Mouse (Mus musculus): ENCODE results near the gene 6030468B19Rik. TPM values are rescaled to one million over a fixed set of nuclear protein-coding genes. Genes with fewer than 3 reads are reported as not detected.
"Not testable (repeated sequence)": the region's sequence is repeated elsewhere in the genome, so short reads cannot be mapped to it uniquely, and the experiment has no call there.

6030468B19Rik gene
- polyA plus RNA-seq, 1 experiment: 16.7 TPM

- WGBS: under 1% methylated on average over 19 of the region's 19 CpGs
- Histone ChIP-seq H3K4me3 (replicated peaks; ENCODE audit: control insufficient read depth, low read depth, low read length) (peak overlapping the region; percentile 91), H3K27ac (ENCODE audit: control insufficient read depth, insufficient read depth, low read depth, low read length, poor library complexity) (peak overlapping the region; percentile 93), H3K4me1 (ENCODE audit: control insufficient read depth, insufficient read depth, low read length) (peaks cover 6% of the 10 kb centered on the region; the same call in 1 of the 2 replicates)
- TF ChIP-seq CTCF (IDR thresholded peaks at IDR 0.05; ENCODE audit: control insufficient read depth, insufficient read depth, low read length): 0 out of 2 replicates have a peak, but pooled peaks have one; percentile 1
- peak; percentile 70 for TF ChIP-seq POLR2A (IDR thresholded peaks at IDR 0.05; ENCODE audit: borderline replicate concordance, control insufficient read depth, low read depth, low read length)
Observed at GRCm38 (mm10) chr11:117780582-117781111, 16.8 kb upstream of the 6030468B19Rik start.

DNA sequence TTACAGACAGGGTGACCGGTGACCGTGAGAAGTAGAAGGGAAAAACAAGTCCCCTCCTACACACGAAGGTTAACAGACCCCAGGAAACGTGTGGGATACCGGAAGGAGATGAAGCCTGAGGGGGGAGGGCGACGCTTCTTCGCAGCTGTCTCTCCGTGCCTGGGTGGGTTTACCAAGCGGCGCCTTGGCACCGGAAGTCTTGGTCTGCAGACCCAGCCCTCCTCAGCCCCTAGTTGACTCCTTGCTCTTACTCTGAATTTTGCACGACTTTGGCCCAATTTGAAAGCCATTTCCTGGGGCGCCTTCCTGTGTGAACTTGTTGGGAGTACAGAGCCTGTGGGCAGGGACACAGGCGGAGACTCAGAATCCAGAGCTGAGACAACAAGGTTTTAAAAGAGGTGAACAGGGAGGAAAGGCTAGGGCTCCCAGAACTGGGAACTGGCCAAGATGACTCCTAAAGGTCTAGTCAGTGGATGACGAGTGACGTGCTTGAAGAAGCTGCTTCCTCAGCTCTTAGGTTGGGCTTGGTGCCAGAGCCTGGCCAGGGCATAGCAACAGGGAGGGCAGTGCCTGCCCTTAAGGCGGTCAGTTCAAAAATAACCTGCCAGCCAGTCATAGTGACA, 16.1 kb upstream of the 6030468B19Rik start:
- no peak for TF ChIP-seq CTCF (IDR thresholded peaks at IDR 0.05; ENCODE audit: control insufficient read depth, insufficient read depth, low read length)
- no peak; the same call in 1 of the 2 replicates for TF ChIP-seq POLR2A (IDR thresholded peaks at IDR 0.05; ENCODE audit: borderline replicate concordance, control insufficient read depth, low read depth, low read length)
- H3K27ac ChIP-seq (ENCODE audit: control insufficient read depth, insufficient read depth, low read depth, low read length, poor library complexity): peak overlapping the region; percentile 93
- peaks cover 4% of the 10 kb centered on the region; the same call in 1 of the 2 replicates for H3K4me1 ChIP-seq (ENCODE audit: control insufficient read depth, insufficient read depth, low read length)
- peak overlapping the region; percentile 91 for H3K4me3 ChIP-seq (replicated peaks; ENCODE audit: control insufficient read depth, low read depth, low read length)
- WGBS: under 1% methylated on average over 18 of the region's 18 CpGs

DNA sequence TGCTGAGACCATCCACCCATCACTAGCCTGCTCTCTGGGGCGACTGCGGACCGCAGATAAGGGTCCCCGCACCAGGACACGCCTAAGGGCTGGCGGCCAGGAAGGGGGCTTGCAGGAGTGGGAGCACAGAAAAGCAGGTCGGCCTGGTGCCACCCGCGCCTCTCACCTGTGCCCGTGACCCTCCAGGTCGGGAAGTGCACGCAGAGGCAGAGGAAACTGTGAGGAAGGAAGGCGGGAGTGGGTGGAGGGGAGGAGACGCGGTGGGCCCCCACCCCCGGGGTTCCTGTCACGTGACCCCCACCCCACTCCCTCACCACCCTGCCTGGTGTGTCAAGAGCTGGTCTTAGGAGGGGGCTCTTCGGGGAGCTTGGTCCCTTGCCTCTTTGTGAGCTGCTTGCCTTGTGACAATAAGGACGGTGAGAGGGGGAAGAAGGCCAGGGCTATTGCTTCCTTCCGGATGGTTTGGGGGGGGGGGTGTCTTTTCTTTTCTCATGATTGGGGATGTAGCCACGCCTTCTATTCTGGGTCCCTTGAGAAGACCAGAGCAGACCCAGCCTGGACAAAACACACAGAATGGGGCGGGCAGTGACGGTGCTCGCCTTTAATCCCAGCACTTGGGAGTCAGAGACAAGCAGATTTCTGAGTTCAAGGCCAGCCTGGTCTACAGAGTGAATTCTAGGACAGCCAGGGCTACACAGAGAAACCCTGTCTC, 15.3 kb upstream of the 6030468B19Rik start, which contains the start of the genes Tmc8 and Tmc6:
Gene Tmc8, plus strand, starts transcription at position 84 of the 712 bp plus-strand sequence.
Gene Tmc6, minus strand, starts transcription at position 206 of the 712 bp plus-strand sequence.
- peak; percentile 92; the same call in 1 of the 2 replicates for TF ChIP-seq POLR2A (IDR thresholded peaks at IDR 0.05; ENCODE audit: borderline replicate concordance, control insufficient read depth, low read depth, low read length)
- TF ChIP-seq CTCF (IDR thresholded peaks at IDR 0.05; ENCODE audit: control insufficient read depth, insufficient read depth, low read length): no peak
- peak within 1 kb of the TSS; percentile 93 for H3K27ac ChIP-seq (ENCODE audit: control insufficient read depth, insufficient read depth, low read depth, low read length, poor library complexity)
- H3K4me3 ChIP-seq (replicated peaks; ENCODE audit: control insufficient read depth, low read depth, low read length): peak within 1 kb of the TSS; percentile 91
- H3K4me1 ChIP-seq (ENCODE audit: control insufficient read depth, insufficient read depth, low read length): peaks cover 2% of the 10 kb centered on the region; the same call in 1 of the 2 replicates
- under 1% methylated on average over 24 of the region's 24 CpGs for WGBS

DNA sequence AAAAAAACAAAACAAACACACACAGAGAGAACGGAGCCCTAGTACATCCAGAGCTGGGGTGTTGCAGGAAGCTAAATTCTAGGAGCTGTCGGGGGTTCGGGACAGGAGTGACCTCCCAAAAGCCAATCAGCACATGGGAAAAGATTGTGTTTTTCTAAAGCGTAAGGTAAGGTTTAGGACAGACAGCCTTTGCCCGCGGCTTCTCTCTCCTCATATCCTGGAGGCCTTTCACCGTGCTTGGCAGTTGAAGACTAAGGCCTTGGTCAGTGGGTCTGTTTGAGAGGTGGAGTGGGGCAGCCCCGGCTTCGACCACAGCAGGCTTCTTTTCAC, 14.8 kb upstream of the 6030468B19Rik start:
- Histone ChIP-seq H3K27ac (ENCODE audit: control insufficient read depth, insufficient read depth, low read depth, low read length, poor library complexity) (peak overlapping the region; percentile 93), H3K4me3 (replicated peaks; ENCODE audit: control insufficient read depth, low read depth, low read length) (peak overlapping the region; percentile 91), H3K4me1 (ENCODE audit: control insufficient read depth, insufficient read depth, low read length) (peaks cover 2% of the 10 kb centered on the region; the same call in 1 of the 2 replicates)
- TF ChIP-seq POLR2A (IDR thresholded peaks at IDR 0.05; ENCODE audit: borderline replicate concordance, control insufficient read depth, low read depth, low read length) (no peak), CTCF (IDR thresholded peaks at IDR 0.05; ENCODE audit: control insufficient read depth, insufficient read depth, low read length) (no peak)
- WGBS: 7% methylated on average over 9 of the region's 9 CpGs

DNA sequence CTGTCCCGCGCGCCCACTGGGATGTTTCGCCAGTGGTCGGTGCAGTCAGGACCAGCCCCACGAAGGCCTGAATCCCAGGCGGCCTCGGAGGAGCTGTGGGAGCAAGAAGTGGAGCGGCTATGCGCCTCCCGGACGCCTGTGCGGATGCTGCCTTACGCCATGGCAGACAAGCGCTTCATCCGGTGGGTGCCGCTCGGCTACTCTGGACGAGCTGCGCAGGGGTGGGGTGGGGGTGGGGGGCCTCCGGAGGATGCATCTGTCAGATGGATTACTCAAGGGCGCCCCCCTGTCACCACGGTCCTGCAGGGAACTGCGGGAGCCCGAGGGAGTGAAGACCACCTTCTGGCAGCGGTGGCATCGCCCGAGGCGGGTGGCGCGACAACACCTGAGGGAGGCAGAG, 14.4 kb upstream of the 6030468B19Rik start:
- Histone ChIP-seq H3K4me1 (ENCODE audit: control insufficient read depth, insufficient read depth, low read length) (peaks cover 2% of the 10 kb centered on the region; the same call in 1 of the 2 replicates), H3K27ac (ENCODE audit: control insufficient read depth, insufficient read depth, low read depth, low read length, poor library complexity) (peak overlapping the region; percentile 93), H3K4me3 (replicated peaks; ENCODE audit: control insufficient read depth, low read depth, low read length) (peak overlapping the region; percentile 91)
- under 1% methylated on average over 31 of the region's 31 CpGs for WGBS
- TF ChIP-seq POLR2A (IDR thresholded peaks at IDR 0.05; ENCODE audit: borderline replicate concordance, control insufficient read depth, low read depth, low read length) (peak; percentile 76; the same call in 1 of the 2 replicates), CTCF (IDR thresholded peaks at IDR 0.05; ENCODE audit: control insufficient read depth, insufficient read depth, low read length) (peak; percentile 45; the same call in 1 of the 2 replicates)

DNA sequence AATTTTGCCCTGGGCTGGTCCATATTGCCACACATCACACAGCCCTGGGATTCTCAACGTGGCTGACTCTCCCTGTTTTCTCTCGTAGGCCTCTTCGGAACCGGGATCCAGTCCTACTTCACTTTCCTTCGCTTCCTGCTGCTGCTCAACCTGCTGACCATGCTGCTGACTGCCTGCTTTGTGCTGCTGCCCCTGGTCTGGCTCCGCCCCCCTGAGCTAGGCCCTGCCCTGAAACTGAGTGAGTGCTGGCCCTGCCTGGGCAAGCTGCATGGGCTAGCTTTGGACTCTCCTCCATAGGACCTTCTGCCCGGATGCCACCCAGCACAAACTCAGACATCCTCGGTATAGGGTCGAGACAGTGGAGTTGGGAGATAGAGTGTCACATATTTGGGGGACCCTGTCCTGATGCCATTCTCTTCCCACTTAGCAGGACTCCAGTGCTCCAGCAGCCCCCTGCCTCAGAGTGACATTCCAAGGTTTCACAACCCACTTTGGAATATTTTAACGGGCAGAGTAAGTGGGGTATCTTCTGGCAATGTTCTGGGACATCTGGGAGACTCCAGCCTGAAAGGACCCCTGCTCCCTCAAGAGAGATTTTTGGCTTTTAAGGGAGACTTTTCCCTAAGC, 13.7 kb upstream of the 6030468B19Rik start:
- WGBS: 68% methylated on average over 10 of the region's 10 CpGs
- Histone ChIP-seq H3K27ac (ENCODE audit: control insufficient read depth, insufficient read depth, low read depth, low read length, poor library complexity) (peak overlapping the region; percentile 64), H3K4me1 (ENCODE audit: control insufficient read depth, insufficient read depth, low read length) (peaks cover 2% of the 10 kb centered on the region; the same call in 1 of the 2 replicates), H3K4me3 (replicated peaks; ENCODE audit: control insufficient read depth, low read depth, low read length) (peak overlapping the region; percentile 91)
- no peak for TF ChIP-seq POLR2A (IDR thresholded peaks at IDR 0.05; ENCODE audit: borderline replicate concordance, control insufficient read depth, low read depth, low read length)
- no peak for TF ChIP-seq CTCF (IDR thresholded peaks at IDR 0.05; ENCODE audit: control insufficient read depth, insufficient read depth, low read length)

DNA sequence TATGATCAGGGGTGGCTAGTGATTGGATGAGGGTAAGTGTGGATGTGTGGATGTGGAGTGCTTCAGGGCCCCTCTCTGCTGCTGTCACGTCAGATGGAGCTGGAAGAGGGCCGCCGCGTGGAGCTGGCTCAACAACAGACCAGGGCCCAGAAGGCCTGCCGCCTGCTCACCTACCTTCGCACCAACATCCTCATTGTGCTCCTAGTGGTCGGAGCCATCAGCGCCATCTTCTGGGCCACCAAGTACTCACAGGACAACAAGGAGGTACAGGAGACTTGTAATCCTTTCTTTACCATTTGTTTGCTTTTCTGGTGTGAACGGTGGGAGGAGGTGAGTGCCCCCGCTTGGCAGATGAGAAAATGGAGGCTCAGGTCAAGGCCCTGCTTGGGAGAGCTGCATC, 11.2 kb upstream of the 6030468B19Rik start:
- H3K4me1 ChIP-seq (ENCODE audit: control insufficient read depth, insufficient read depth, low read length): no peaks in the 10 kb centered on the region; the same call in 1 of the 2 replicates
- no peak overlapping the region for H3K4me3 ChIP-seq (replicated peaks; ENCODE audit: control insufficient read depth, low read depth, low read length)
- WGBS: 10% methylated on average over 10 of the region's 10 CpGs
- H3K27ac ChIP-seq (ENCODE audit: control insufficient read depth, insufficient read depth, low read depth, low read length, poor library complexity): no peak overlapping the region
- TF ChIP-seq POLR2A (IDR thresholded peaks at IDR 0.05; ENCODE audit: borderline replicate concordance, control insufficient read depth, low read depth, low read length): peak; percentile 33; the same call in 1 of the 2 replicates
- peak; percentile 95 for TF ChIP-seq CTCF (IDR thresholded peaks at IDR 0.05; ENCODE audit: control insufficient read depth, insufficient read depth, low read length)

- not testable (repeated sequence) for H3K4me1 ChIP-seq (ENCODE audit: control insufficient read depth, insufficient read depth, low read length); H3K27ac ChIP-seq (ENCODE audit: control insufficient read depth, insufficient read depth, low read depth, low read length, poor library complexity); H3K4me3 ChIP-seq (replicated peaks; ENCODE audit: control insufficient read depth, low read depth, low read length)
- WGBS: 88% methylated on average over 7 of the region's 7 CpGs
Observed at GRCm38 (mm10) chr11:117788481-117788880, 9.0 kb upstream of the 6030468B19Rik start.
